Mouse (Mus musculus): Measurements from ENCODE around the gene Dnal1. TPM values are rescaled to one million over a fixed set of nuclear protein-coding genes. Genes with fewer than 3 reads are reported as not detected.
"Not testable (repeated sequence)": the region's sequence is repeated elsewhere in the genome, so short reads cannot be mapped to it uniquely, and the experiment has no call there.

Dnal1 gene
- polyA plus RNA-seq, 1 experiment from 2014 or later: 3.1 TPM

DNA sequence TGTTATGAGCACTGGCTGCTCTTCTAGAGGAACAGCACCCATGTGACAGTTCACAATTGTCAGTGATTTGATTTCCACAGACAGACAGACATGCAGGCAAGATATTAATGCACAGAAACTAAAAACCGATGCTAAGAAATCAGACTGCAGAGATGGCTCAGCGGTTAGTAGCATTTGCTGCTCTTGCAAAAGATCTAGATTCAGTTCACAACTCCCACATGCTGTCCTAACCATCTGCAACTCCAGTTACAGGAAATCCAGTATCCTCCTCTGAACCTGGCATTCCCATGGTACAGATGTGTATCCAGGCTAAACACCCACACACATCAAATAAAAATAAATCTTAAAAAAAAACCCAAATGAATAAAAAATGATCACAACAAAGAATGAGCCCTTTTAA, 42.5 kb upstream of the Dnal1 start:
- no peaks in the 10 kb centered on the region for H3K4me1 ChIP-seq (ENCODE audit: insufficient read depth, low read depth, low read length)
- ATAC-seq (no peak), DNase-seq (ENCODE audit: low spot score) (no peak)
- H3K27ac ChIP-seq (ENCODE audit: low read length): no peak overlapping the region
- no peaks in the 10 kb centered on the region for H3K36me3 ChIP-seq (ENCODE audit: insufficient read depth, low read length)
- H3K9me3 ChIP-seq (ENCODE audit: low read length): no peaks in the 10 kb centered on the region
- no peak for TF ChIP-seq CTCF (IDR thresholded peaks at IDR 0.05)
- TF ChIP-seq EP300 (IDR thresholded peaks at IDR 0.05): no peak
- no peak overlapping the region for H3K9ac ChIP-seq (replicated peaks; ENCODE audit: low read depth)
- 91% methylated on average over 2 of the region's 2 CpGs for WGBS
- H3K27me3 ChIP-seq (replicated peaks; ENCODE audit: insufficient read depth, low read length): 0 out of 2 replicates have a peak, but pooled peaks cover 8% of the 10 kb centered on the region
- H3K4me2 ChIP-seq (replicated peaks; ENCODE audit: low read depth, low read length): no peak overlapping the region
- H3K4me3 ChIP-seq (ENCODE audit: low read depth, low read length): no peak overlapping the region

DNA sequence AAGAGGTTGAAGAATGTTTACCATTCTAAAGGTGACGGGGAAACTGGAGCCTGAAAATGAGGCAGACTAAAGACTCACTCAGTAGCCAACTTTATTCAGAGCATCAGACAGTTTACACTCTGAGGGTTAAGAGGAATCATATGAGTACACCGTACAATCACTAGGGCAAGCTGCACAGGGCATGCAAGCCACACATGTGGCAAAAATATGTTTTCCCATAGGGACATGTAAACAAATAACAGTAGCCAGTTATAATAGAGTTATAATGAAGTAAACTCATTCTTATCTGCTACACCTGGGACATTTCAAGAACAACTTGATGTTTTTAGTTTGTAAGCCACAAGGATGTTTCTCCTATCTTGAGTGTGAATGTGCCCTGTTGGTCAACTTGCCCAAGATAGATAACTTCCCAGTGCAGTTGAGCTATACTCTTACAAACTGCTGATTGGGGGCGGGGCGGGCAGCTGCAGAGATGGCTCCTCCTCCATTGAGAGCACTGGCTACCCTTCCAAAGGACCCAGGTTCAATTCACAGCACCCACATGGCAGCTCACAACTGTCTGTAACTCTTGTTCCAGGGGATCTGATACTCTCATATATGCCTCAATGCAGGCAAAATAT, 36.7 kb upstream of the Dnal1 start:
- no peak for ATAC-seq

DNA sequence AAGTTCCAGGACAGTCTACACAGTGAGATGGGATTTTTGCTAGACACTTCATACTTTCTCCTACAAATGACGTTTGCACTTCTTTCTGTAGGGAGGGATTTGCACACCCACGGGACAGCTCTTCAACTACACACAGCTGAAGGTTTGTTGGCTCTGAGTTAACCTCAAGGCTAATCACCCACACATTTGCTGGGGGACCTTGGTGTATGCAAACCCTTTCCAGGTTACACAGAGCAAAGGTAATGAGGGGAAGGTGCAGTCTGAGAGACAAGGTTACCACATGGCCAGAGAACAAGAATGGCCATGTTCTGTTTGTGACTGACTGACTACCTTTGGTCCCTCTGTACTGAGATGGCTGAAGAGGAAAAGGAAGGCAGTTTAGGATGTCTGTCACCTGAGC, 30.3 kb upstream of the Dnal1 start:
- H3K4me1 ChIP-seq (ENCODE audit: insufficient read depth, low read depth, low read length): no peaks in the 10 kb centered on the region
- no peak overlapping the region for H3K9ac ChIP-seq (replicated peaks; ENCODE audit: low read depth)
- H3K9me3 ChIP-seq (ENCODE audit: low read length): no peaks in the 10 kb centered on the region
- no peak overlapping the region for H3K27ac ChIP-seq (ENCODE audit: low read length)
- 70% methylated on average over 2 of the region's 2 CpGs for WGBS
- no peaks in the 10 kb centered on the region for H3K27me3 ChIP-seq (replicated peaks; ENCODE audit: insufficient read depth, low read length)
- no peak for ATAC-seq
- H3K4me2 ChIP-seq (replicated peaks; ENCODE audit: low read depth, low read length): no peak overlapping the region
- TF ChIP-seq CTCF (IDR thresholded peaks at IDR 0.05) (no peak), EP300 (IDR thresholded peaks at IDR 0.05) (no peak)
- no peak overlapping the region for H3K4me3 ChIP-seq (ENCODE audit: low read depth, low read length)
- DNase-seq (ENCODE audit: low spot score): no peak
- no peaks in the 10 kb centered on the region for H3K36me3 ChIP-seq (ENCODE audit: insufficient read depth, low read length)

More for the DNA sequence above, 36.7 kb upstream of the Dnal1 start:
- no peak overlapping the region for H3K27ac ChIP-seq (ENCODE audit: low read length)
- WGBS: 73% methylated on average over 4 of the region's 4 CpGs
- DNase-seq (ENCODE audit: low spot score): no peak
- no peak overlapping the region for H3K9ac ChIP-seq (replicated peaks; ENCODE audit: low read depth)
- H3K9me3 ChIP-seq (ENCODE audit: low read length): no peaks in the 10 kb centered on the region
- H3K27me3 ChIP-seq (replicated peaks; ENCODE audit: insufficient read depth, low read length): no peaks in the 10 kb centered on the region
- H3K36me3 ChIP-seq (ENCODE audit: insufficient read depth, low read length): no peaks in the 10 kb centered on the region
- H3K4me1 ChIP-seq (ENCODE audit: insufficient read depth, low read depth, low read length): no peaks in the 10 kb centered on the region
- H3K4me3 ChIP-seq (ENCODE audit: low read depth, low read length): no peak overlapping the region
- no peak overlapping the region for H3K4me2 ChIP-seq (replicated peaks; ENCODE audit: low read depth, low read length)
- TF ChIP-seq CTCF (IDR thresholded peaks at IDR 0.05) (no peak), EP300 (IDR thresholded peaks at IDR 0.05) (no peak)

DNA sequence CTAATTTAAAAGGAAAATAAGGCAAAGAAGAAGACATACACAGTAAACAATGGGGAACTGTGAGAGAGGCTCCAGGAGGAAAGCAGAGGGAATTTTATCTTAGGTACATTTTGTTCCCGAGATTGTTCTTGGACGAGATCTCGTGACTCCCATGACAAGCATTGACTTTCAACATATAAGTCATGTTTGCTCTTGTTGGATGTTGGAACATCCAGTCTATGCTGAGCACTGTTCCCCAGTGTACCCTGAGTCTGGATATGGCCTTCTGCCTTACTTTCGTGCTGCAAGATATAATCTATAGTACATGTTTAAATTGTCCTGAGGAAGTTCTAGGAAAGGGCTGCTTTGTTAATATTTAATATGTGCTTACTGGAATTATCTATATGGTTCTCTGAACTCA, 29.6 kb upstream of the Dnal1 start:
- TF ChIP-seq EP300 (IDR thresholded peaks at IDR 0.05): no peak
- no peak for TF ChIP-seq CTCF (IDR thresholded peaks at IDR 0.05)
- no peak for DNase-seq (ENCODE audit: low spot score)
- H3K4me2 ChIP-seq (replicated peaks; ENCODE audit: low read depth, low read length): no peak overlapping the region
- no peak overlapping the region for H3K9ac ChIP-seq (replicated peaks; ENCODE audit: low read depth)
- no peaks in the 10 kb centered on the region for H3K36me3 ChIP-seq (ENCODE audit: insufficient read depth, low read length)
- H3K27ac ChIP-seq (ENCODE audit: low read length): no peak overlapping the region
- no peak for ATAC-seq
- H3K27me3 ChIP-seq (replicated peaks; ENCODE audit: insufficient read depth, low read length): no peaks in the 10 kb centered on the region
- 58% methylated on average over 4 of the region's 4 CpGs for WGBS
- H3K9me3 ChIP-seq (ENCODE audit: low read length): no peaks in the 10 kb centered on the region
- no peak overlapping the region for H3K4me3 ChIP-seq (ENCODE audit: low read depth, low read length)
- H3K4me1 ChIP-seq (ENCODE audit: insufficient read depth, low read depth, low read length): no peaks in the 10 kb centered on the region

DNA sequence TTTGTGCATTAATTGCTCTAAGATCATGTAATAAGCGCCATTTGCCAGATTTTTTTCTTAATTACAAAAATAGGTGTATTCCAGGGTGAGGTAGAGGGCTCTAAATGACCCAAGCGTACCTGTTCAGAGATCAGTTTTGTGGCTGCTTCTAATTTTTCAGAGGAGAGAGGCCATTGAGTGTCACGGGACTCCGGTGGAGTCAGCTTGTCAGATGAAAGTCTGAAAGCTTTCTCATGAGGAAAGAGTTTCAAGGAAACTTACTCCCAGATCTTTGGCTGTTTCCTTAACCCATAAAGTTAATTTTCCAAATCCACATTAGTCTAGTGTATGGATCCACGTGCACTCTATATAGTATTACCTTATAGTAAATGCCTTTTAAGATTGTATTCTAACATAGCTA, 19.5 kb upstream of the Dnal1 start:
- H3K4me3 ChIP-seq (ENCODE audit: low read depth, low read length); H3K4me2 ChIP-seq (replicated peaks; ENCODE audit: low read depth, low read length); DNase-seq (ENCODE audit: low spot score); H3K9ac ChIP-seq (replicated peaks; ENCODE audit: low read depth); H3K36me3 ChIP-seq (ENCODE audit: insufficient read depth, low read length); ATAC-seq; H3K4me1 ChIP-seq (ENCODE audit: insufficient read depth, low read depth, low read length); H3K9me3 ChIP-seq (ENCODE audit: low read length); H3K27me3 ChIP-seq (replicated peaks; ENCODE audit: insufficient read depth, low read length); H3K27ac ChIP-seq (ENCODE audit: low read length): not testable (repeated sequence)
- 87% methylated on average over 5 of the region's 5 CpGs for WGBS

DNA sequence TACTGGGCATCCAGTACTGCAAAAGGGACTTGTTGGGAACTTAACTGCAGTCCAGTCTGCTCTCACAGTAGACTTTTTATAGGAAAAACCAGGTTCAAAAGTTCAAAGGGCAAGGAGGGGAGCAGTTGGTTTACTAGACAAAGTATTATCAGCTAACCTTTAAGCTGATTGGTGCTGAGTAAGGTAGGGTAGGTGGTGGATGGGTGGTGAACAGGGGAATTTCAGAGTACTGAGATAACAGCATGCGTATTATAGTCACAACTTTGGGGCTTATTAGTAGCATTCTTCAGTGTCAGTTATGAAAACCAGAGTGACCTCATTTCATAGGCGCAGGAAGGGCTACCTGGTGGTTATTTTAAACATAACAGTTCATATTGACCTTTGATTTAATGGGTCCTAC, 14.6 kb upstream of the Dnal1 start:
- Histone ChIP-seq H3K4me3 (ENCODE audit: low read depth, low read length) (no peak overlapping the region), H3K36me3 (ENCODE audit: insufficient read depth, low read length) (no peaks in the 10 kb centered on the region), H3K27ac (ENCODE audit: low read length) (no peak overlapping the region), H3K4me1 (ENCODE audit: insufficient read depth, low read depth, low read length) (no peaks in the 10 kb centered on the region), H3K4me2 (replicated peaks; ENCODE audit: low read depth, low read length) (no peak overlapping the region), H3K27me3 (replicated peaks; ENCODE audit: insufficient read depth, low read length) (no peaks in the 10 kb centered on the region), H3K9ac (replicated peaks; ENCODE audit: low read depth) (no peak overlapping the region), H3K9me3 (ENCODE audit: low read length) (no peaks in the 10 kb centered on the region)
- TF ChIP-seq CTCF (IDR thresholded peaks at IDR 0.05): no peak
- TF ChIP-seq EP300 (IDR thresholded peaks at IDR 0.05): no peak
- 100% methylated on average over 2 of the region's 2 CpGs for WGBS
- DNase-seq (ENCODE audit: low spot score) (no peak), ATAC-seq (no peak)

DNA sequence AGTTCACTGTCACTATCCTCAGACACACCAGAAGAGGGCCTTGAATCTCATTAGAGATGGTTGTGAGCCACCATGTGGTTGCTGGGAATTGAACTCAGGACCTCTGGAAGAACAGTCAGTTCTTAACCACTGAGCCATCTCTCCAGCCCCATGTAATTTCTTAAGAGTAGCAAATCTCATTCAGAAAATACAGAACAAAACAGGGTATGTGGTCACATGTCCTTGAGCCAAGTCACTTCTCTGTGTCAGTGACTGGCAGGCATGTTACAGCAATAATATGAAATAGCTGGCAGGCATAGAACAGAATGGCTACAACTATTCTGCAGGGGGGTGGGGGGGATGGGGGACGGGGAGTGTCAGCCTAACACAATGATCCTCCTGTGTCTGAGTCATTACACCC, 14.1 kb upstream of the Dnal1 start:
- ATAC-seq (no peak), DNase-seq (ENCODE audit: low spot score) (peak; percentile 58)
- H3K4me1 ChIP-seq (ENCODE audit: insufficient read depth, low read depth, low read length): no peaks in the 10 kb centered on the region
- H3K9me3 ChIP-seq (ENCODE audit: low read length): no peaks in the 10 kb centered on the region
- WGBS: 0% methylated on average over 1 of the region's 1 CpGs
- 0 out of 2 replicates have a peak overlapping the region, but pooled peaks have one; percentile 76 for H3K4me2 ChIP-seq (replicated peaks; ENCODE audit: low read depth, low read length)
- TF ChIP-seq EP300 (IDR thresholded peaks at IDR 0.05) (no peak), CTCF (IDR thresholded peaks at IDR 0.05) (no peak)
- no peak overlapping the region for H3K27ac ChIP-seq (ENCODE audit: low read length)
- H3K36me3 ChIP-seq (ENCODE audit: insufficient read depth, low read length): no peaks in the 10 kb centered on the region
- H3K27me3 ChIP-seq (replicated peaks; ENCODE audit: insufficient read depth, low read length): no peaks in the 10 kb centered on the region
- no peak overlapping the region for H3K4me3 ChIP-seq (ENCODE audit: low read depth, low read length)
- H3K9ac ChIP-seq (replicated peaks; ENCODE audit: low read depth): no peak overlapping the region
